Mouse (Mus musculus): ENCODE data around the gene Scrn2.

- TF ChIP-seq POLR2A (IDR thresholded peaks at IDR 0.05; ENCODE audit: low read depth, low read length) (no peak), CTCF (IDR thresholded peaks at IDR 0.05; ENCODE audit: extremely low read depth, insufficient read length, insufficient replicate concordance, low read depth, low read length) (no peak)
Observed at GRCm38 (mm10) chr11:96995031-96995430, 34.7 kb upstream of the Scrn2 start.

All from small intestine, adult 2 months (tissue).